Mouse (Mus musculus) thymus, postnatal 25 days (tissue): Measurements from ENCODE around the gene Mvp.

ENCODE experiments used
- DNase-seq: peaks from one replicate; pipeline ENCODE4 v3.0.0; 2022

The Mvp gene

GRCm38 (mm10) chr7:127019306-127019960 lies 5.0 kb upstream of the Mvp start:
- DNase-seq: no peak

GRCm38 (mm10) chr7:127018416-127019305 lies 4.2 kb upstream of the Mvp start:
- DNase-seq: no peak

GRCm38 (mm10) chr7:127017950-127018345 lies 3.5 kb upstream of the Mvp start:
- no peak for DNase-seq

- DNase-seq: peak; percentile 96
These were observed 2.8 kb upstream of the Mvp start, which contains the start of gene Pagr1a for GRCm38 (mm10) chr7:127016971-127017949. TSS of gene Pagr1a (minus strand) at chr7:127017352.

GRCm38 (mm10) chr7:127016486-127016938 lies 2.1 kb upstream of the Mvp start:
- no peak for DNase-seq

- DNase-seq: no peak
These were observed 1.9 kb upstream of the Mvp start, which contains the start of gene Pagr1b for GRCm38 (mm10) chr7:127016481-127016485. TSS of gene Pagr1b (minus strand) at chr7:127016484.

GRCm38 (mm10) chr7:127016081-127016480 lies 1.7 kb upstream of the Mvp start:
- no peak for DNase-seq

GRCm38 (mm10) chr7:127014993-127015392 lies 572 bp upstream of the Mvp start:
- no peak for DNase-seq

- DNase-seq: no peak
These were observed 1.0 kb downstream of the Mvp start for GRCm38 (mm10) chr7:127013385-127013784.

GRCm38 (mm10) chr7:127012845-127013244 lies 1.6 kb downstream of the Mvp start:
- DNase-seq: no peak

GRCm38 (mm10) chr7:127012374-127012773 lies 2.0 kb downstream of the Mvp start:
- no peak for DNase-seq

- no peak for DNase-seq
These were observed 2.7 kb downstream of the Mvp start for GRCm38 (mm10) chr7:127011717-127012116.

GRCm38 (mm10) chr7:127011051-127011450 lies 3.4 kb downstream of the Mvp start:
- DNase-seq: no peak

- DNase-seq: no peak
These were observed 4.9 kb downstream of the Mvp start for GRCm38 (mm10) chr7:127009307-127010085.

GRCm38 (mm10) chr7:127008239-127009019 lies 6.0 kb downstream of the Mvp start:
- no peak for DNase-seq

- no peak for DNase-seq
These were observed 7.0 kb downstream of the Mvp start for GRCm38 (mm10) chr7:127007313-127008024.

GRCm38 (mm10) chr7:127004122-127004875 lies 10.1 kb downstream of the Mvp start:
- DNase-seq: no peak

GRCm38 (mm10) chr7:127003620-127004019 lies 10.8 kb downstream of the Mvp start:
- DNase-seq: no peak

- DNase-seq: peak; percentile 36
These were observed 14.9 kb downstream of the Mvp start for GRCm38 (mm10) chr7:126999568-126999967.

GRCm38 (mm10) chr7:126996449-126996848 lies 18.0 kb downstream of the Mvp start:
- peak; percentile 32 for DNase-seq
